Mouse (Mus musculus) heart, adult 11 months (tissue): ENCODE measurements at regions not wholly inside any gene's neighbourhood (a gene's known extent, or its start where the extent isn't known, plus 50 kb on each side); places are given as distances from the start of the nearest gene placed in this dataset.

Experiments used
- DNase-seq: peaks from one replicate; pipeline ENCODE4 v3.0.0; 2022

DNA sequence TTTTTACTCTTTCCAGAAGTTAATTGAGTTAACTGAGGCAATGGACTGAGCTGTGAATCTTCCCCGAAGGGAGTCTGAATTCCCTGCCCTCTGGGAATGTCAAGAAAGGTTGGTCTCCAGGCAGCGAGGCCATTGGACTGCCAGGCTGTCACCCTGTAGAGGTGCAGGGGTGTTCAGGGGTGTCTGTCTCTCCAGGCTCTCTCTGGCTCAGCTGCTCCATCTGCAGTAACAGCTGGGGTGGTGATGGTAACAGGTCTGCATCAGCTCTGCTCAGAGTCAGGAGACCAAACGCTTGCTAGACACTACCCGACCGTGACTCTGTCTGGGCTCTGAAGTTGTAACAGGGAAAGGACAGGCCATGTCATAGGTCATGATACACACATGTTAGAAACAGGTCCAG lies 154.9 kb downstream of the Rps24 start:
- no peak for DNase-seq

DNA sequence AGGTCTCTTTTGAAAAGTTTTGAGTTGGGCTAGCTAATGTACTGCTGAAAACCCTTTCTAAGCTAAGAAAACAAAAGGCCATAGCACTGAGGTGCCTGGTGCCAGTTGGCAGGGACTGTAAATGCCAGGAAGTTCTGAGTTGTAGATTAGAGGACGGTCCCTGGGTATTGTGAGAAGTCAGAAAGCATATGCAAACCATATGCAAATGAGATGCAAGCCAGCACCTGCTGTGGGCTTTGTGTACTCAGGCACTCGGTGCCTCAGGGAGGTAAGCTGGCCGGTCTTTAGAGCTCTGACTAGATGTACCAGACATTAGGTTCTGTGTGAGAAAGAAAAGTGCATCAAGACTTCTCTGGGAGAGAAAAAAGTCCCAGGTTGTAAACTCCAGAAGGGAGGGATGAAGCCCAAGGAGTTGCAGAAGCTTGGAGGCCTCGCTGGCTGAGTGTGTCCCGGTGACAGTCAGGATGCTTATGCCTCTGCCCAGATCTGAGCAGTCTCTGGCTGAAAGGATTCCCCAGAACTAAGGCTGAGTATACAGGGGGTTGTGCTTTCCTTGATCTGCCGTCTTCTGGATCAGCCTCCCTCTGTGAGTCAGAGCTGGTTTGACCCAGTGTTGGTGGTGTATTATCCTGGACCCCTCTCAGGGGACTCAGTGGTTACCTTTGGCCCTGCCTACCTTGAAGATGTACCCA lies 157.3 kb downstream of the Rps24 start:
- DNase-seq = no peak

DNA sequence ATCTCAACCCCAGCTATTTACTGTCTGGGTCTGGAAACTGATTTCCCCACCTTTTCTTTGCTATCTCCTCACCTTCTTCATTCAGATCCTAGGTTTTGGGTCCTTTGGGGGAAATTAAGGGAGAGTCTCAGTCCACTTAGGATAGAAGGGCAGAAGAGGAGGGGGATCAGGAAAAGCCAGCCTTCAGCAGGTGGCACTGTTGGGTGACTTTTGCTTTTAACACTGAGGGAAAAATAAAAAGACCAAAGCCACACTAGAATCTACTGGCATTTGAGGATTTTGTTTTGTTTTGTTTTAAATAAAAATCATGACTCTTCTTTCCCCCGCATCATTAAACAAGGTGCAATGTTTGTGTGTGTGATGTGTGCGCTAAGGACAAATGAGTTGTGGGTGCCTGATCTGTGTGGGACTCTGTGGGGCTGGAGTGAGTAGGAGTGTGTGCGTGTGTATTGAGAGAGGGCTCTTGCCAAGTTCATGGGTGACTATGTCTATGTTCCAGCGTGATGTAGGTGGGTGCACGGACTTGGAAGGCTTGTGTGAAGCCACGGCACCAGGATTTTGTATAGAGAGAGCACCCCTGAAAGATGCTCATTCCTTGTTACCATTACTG lies 159.4 kb downstream of the Rps24 start:
- no peak for DNase-seq

DNA sequence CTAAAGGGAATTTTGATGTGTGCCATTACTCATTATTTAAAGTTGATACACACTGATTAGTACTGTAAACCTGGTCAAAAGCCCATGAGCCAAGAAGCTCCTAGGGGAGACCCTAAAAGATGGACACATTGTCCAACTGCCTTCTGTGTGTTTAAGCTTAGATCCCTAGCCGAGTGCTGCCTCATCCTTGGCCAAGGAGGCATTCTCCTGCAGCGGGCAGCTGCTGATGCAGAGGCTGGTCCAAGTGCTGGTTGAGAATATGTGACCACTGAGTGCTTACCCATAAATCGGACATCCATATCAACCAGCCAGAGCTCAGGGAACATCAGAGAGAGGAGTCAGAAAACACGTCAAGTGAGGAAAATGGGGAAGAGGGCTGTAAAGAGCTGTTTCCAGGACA lies 160.8 kb downstream of the Rps24 start:
- DNase-seq = no peak

DNA sequence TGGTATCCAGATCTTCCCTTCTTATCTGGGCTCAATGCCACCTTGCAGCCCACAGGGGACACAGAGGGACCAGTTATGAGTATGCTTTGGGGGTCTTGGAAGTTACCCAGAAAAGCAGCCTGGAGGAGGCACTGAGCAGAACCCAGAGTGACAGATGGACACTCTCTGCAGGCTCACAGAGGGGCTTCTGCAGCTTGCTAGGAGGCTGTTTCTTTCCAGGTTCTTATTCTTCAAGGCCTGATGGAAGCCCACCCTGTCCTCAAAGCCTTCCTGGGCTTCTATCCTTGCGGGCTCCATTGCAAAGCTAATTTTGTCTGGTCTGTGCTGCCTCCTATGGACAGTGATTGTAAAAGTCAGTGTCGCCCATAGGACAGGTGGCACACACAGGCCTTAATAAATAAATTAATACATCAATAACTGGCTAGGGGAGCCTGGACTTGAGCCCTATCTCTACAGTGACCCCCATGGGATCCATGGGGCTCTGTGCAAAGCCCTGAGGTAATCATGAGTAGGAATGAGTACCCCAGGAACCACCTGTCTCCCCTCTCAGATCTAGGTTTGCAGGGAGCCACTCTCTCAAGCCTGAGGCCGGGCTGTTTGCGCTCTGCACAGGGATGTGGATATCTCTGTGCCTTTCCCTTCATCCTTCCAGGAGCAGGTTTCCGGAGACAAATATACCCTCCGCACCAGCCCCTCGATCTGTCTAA lies 163.4 kb downstream of the Rps24 start:
- no peak for DNase-seq

DNA sequence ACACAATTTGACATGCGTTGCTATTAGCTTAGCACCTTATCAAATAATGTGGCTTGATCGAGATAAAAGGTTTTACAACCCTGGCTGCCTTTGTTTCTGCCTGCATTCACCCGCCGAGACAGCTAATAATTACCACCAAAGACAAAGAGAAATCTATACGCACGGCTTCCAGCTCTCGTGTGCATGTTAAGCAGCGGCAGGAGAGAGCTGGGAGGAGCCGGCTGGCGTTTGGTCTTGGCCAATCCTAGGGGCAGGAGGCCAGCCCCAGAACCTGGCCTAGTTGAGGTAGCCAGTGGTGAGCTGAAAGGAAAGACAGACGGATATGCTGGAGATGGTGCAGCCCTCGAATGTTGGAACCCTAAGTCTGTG lies 164.0 kb downstream of the Rps24 start:
- no peak for DNase-seq

DNA sequence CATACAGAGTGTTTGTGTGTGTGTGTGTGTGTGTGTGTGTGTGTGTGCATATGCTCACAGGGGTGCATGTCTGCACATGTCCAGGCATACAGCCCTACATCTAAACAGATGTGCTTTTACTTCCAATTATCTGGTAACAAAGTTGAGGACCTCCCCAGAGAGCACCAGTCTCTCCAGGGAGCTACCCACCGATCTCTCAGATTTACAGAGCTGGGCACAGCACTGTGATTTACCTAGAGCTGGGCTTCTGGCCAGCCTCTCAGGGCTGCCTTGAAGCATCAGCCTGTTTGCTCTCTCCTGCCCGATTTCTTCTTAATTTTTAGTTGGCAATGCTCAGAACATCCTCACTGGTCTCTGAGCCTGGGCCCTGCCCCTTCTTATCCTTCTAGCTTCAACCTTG lies 165.7 kb downstream of the Rps24 start:
- DNase-seq = no peak

DNA sequence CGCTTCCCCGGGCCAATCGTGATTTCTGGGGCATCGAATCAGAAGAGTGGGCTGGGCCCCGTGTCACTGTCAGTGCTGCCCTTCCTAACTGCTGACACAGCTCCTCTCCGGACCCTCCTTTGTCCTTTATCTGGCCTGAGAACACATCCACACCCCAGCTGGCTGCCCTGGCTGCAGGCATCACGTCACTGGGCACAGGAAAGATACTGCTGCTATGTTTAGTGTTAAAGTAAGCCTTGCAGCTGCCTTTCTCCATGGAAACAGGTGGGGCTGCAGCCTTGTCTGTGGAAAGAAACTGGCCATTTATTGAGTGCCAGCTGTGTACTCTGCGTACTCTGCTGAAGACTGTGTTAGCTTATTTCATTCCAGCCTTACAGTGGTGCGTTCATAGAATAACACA lies 168.7 kb downstream of the Rps24 start:
- peak; percentile 95 for DNase-seq

DNA sequence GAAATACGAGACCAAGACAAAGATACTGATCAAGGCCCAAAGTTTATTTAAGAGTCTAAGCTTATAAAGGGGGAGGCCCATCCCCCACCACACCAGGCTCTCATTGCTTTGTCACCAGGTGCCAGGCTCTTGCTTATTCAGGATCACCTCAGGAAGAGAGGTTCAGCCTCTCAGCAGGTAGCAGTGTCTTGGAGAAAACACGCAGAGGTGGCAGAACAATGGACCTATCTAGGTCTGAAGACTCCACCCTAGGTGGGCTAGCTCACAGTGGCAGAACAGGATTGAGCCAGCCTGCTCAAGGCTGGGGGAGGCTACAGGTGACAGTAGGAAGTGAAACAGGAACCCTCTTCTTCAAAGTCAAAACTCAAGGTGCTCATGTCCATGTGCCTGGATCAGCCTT lies 174.9 kb downstream of the Rps24 start:
- no peak for DNase-seq

DNA sequence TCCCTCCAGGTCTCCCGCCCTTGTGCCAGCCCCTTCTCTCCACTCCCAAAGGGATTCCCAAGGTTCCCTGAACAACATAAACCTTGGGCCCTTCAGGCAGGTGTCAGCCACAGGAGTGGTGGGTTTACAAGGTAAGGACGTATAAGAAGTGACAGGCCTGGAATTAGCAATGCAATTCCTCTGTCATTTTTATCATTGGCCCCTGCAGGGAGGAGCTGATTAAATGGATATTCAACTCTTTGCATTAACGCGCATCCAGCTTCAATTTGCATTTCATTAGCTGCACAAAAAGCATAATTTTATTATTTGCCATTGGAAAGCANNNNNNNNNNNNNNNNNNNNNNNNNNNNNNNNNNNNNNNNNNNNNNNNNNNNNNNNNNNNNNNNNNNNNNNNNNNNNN lies 178.3 kb downstream of the Rps24 start:
- no peak for DNase-seq
